Mouse (Mus musculus) heart, postnatal 14 days (tissue): ENCODE measurements around the gene Tmem145. TPM values are rescaled to one million over a fixed set of nuclear protein-coding genes. Genes with fewer than 3 reads are reported as not detected.

Experiments used
- DNase-seq, 2 experiments: peaks; one replicate each; pipeline ENCODE4 v3.0.0; 2021 to 2022
- intact Hi-C: fragments of 180-260 bp; cut with DNase I; formaldehyde crosslinking; loops from one replicate; pipeline ENCODE4 v1.15.1; 2025
- total RNA-seq, 2 experiments: library from RNA; stranded (reverse); gene quantifications; 2 replicates each; pipeline ENCODE4 v1.2.3; 2021

Gene Tmem145
- total RNA-seq, 2 experiments from 2014 or later, result not detected

- DNase-seq, result peak in 1 of 2 experiments; percentile 5
- intact Hi-C loops, result loop anchor here (1.0 kb wide), 1 partner anchor 15 kb away; no protein-coding TSS in a partner anchor
These were observed 30.9 kb upstream of the Tmem145 start for GRCm38 (mm10) chr7:25274996-25275395.

DNA sequence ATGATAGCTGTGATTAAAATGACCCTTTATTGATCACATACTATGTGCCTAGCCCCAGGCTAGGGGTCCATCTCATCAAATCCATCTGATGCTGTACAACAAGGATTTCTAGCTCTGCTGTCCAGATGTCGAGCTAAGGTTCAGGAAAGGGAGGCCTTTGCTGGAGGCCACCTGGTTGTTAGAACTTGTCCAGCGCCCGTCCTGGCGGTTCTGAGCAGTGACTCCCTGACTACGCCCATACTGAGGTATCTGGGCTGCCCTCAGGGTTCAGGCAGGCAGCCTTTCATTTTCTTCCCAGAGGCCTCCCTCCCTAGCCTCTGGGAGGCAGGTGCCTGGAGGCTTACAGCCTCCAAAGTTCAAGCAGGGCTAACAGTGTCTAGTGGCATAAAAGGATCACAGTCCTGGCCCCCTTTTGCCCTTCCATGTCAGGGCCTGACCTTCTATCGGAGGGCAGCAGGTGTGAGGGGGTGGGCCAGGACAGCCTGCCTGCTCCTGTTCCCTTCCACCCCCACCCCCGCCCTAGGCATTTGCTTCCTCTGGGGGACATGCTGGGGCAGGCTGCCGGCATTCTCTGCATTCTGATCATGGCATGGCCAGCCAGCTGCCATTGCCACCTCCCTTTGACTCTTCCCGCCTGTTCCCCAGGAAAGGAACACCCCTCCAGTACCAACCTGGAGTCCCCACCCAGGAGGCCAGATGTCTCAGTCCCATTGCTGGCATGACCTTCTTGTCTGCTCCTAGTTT lies 30.2 kb upstream of the Tmem145 start:
- peak in 1 of 2 experiments; percentile 40 for DNase-seq
- intact Hi-C loops, result no loop called here

DNA sequence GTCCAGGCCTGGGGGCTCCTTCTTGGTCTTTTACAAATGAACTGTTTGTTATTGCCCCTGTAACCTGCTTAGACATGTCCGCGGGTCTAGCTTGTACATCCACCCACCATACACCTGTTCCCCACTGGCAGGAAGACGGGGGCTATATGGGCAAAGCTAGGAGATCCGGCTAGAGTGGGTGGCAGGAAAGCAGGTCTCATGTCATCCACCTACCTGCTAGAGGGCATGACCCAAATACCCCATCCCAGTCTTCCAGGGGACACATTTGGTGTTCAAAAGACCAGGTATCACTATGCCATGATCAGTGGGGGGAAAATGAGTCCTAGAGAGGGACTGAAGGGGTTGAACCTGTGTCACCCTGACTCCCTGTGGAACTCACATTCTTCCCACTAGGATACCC lies 28.5 kb upstream of the Tmem145 start:
- intact Hi-C loops, result loop anchor here (1.0 kb wide), 1 partner anchor 36 kb away; no protein-coding TSS in a partner anchor
- DNase-seq, result peak in 1 of 2 experiments; percentile 4

GRCm38 (mm10) chr7:25277998-25278340 lies 27.9 kb upstream of the Tmem145 start:
- intact Hi-C loops, result loop anchor here (1.0 kb wide), 2 partner anchors 29 to 37 kb away; no protein-coding TSS in a partner anchor
- no peak for DNase-seq

DNA sequence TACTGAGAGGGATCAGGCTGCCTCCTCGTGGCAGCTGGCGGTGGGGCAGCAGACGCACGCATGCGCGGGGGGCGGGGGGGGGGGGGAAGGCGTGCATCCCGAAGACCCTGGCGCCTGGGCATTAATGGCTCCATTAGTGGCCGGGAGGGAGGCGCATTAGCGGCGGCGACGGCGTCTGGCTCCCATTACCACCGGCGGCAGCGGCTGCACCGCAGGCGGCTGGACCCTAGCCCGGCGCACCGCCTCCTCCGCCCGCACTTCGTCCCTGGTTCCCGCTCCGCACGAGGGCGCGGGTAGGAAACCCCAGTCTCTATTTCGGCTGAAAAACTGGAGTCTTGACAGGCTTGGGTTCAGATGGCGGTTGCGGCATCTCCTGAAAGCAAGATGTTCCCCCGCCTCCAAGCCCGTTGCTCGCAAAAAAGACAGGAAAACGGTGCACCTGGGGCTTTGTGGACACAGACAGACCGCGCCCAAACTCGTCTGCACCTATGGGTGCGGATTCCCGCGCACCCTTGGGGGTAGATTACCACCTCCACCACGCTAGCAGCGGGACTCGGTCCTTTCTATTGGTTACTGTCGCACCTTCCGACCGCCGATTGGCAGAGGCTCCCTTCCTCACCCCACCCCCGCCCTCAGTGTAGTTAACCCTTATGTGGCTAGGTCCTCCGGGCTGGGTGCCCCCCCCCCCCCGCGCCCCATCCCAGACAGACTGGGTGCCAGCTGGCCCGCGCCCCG lies 27.4 kb upstream of the Tmem145 start:
- intact Hi-C loops, result loop anchor here (1.0 kb wide), 1 partner anchor 29 kb away; no protein-coding TSS in a partner anchor
- DNase-seq, result peak; percentile 78 to 79

GRCm38 (mm10) chr7:25279076-25279860 lies 26.6 kb upstream of the Tmem145 start:
- peak; percentile 90 to 93 for DNase-seq
- intact Hi-C loops, result no loop called here

GRCm38 (mm10) chr7:25279861-25280791 lies 25.8 kb upstream of the Tmem145 start:
- peak; percentile 75 to 83 for DNase-seq
- intact Hi-C loops, result loop anchor here (5.0 kb wide), 1 partner anchor 107 kb away; no protein-coding TSS in a partner anchor

- peak in 1 of 2 experiments; percentile 9 for DNase-seq
- intact Hi-C loops, result loop anchor here (5.0 kb wide), 1 partner anchor 106 kb away; no protein-coding TSS in a partner anchor
These were observed 24.7 kb upstream of the Tmem145 start for GRCm38 (mm10) chr7:25281166-25281733.

- intact Hi-C loops, result loop anchor here (2.0 to 5.0 kb wide), 2 partner anchors 35 to 105 kb away; partner anchors contain the start of gene Megf8
- DNase-seq, result peak; percentile 99
These were observed 23.9 kb upstream of the Tmem145 start for GRCm38 (mm10) chr7:25281734-25282601.

- intact Hi-C loops, result loop anchor here (2.0 to 5.0 kb wide), 2 partner anchors 34 to 105 kb away; partner anchors contain the start of gene Megf8
- DNase-seq, result peak in 1 of 2 experiments; percentile 60
These were observed 23.1 kb upstream of the Tmem145 start for GRCm38 (mm10) chr7:25282731-25283211.

DNA sequence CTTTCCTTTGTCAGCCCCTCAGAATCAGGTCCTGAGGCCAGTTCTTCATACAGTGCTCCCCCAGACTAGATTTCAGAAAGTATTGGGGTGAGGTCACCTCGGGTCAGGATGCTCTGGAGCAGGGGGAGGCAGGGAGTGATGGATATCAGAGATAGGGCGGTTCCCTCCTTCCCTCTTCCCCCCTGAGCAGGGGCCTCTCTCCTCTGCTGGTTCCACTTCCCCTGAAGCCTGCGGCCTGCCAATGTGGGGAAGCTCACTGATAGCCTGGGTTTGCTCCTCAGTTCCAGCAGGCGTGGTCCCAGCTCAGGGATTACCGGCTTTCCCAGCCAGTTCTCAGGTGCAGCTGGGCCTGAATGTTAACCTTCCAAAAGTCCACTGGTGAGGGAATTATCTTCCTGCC lies 22.3 kb upstream of the Tmem145 start:
- DNase-seq, result no peak
- intact Hi-C loops, result loop anchor here (2.0 to 5.0 kb wide), 2 partner anchors 33 to 104 kb away; partner anchors contain the start of gene Megf8

DNA sequence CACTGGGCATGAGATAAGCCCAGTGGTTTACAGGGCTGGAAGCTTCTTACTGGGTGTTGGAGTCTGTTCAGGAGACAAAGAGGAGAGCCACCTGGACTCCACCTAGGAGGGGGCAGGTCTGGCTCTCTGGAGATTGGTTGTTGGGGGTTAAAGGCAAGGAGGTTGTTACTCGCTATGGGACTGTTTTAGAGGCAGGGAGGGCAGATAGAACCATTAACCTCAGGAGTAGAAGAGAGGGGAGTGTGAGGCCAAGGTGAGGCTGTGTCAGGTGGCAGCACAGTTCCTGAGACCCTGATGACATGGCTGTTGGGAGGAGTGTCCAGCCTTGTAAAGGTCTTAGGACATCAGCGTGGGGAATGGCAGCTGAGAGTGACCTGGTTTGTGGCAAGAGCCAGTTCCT lies 21.7 kb upstream of the Tmem145 start:
- intact Hi-C loops, result loop anchor here (5.0 kb wide), 1 partner anchor 103 kb away; no protein-coding TSS in a partner anchor
- DNase-seq, result no peak

DNA sequence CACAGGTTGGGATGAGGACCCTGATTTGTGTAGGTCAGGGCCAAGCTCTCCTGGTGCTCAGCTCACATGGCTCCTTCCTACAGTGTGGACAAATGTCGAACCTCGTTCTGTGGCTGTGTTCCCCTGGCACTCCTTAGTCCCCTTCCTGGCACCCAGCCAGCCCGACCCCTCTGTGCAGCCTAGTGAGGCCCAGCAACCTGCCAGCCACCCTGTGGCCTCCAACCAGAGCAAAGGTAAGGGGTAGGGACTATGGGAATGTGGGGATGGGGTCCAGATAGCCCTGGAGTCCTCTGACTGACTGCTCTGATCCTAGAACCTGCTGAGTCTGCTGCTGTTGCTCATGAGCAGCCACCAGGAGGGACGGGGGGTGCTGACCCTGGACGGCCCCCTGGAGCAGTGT lies 21.1 kb upstream of the Tmem145 start:
- DNase-seq, result no peak
- intact Hi-C loops, result loop anchor here (5.0 kb wide), 1 partner anchor 103 kb away; no protein-coding TSS in a partner anchor

- intact Hi-C loops, result no loop called here
- DNase-seq, result no peak
These were observed 20.2 kb upstream of the Tmem145 start for GRCm38 (mm10) chr7:25285511-25286238.

DNA sequence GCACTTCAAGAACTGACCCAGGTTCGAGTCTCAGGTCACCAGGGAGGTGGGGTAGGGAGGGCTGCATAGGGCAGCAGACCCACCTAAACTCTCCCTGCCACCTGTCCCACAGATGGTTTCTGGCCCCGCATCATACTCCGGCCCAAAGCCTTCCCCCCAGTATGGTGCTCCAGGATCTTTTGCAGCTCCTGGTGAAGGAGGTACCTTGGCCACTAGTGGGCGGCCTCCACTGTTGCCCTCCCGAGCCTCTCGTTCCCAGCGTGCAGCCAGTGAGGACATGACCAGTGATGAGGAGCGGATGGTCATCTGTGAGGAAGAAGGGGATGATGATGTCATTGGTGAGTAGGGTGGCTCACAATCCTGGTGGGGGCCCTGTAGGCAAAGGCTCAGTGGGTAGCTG lies 18.9 kb upstream of the Tmem145 start:
- no peak for DNase-seq
- intact Hi-C loops, result no loop called here

- intact Hi-C loops, result no loop called here
- DNase-seq, result no peak
These were observed 17.9 kb upstream of the Tmem145 start for GRCm38 (mm10) chr7:25288011-25288410.

- intact Hi-C loops, result no loop called here
- no peak for DNase-seq
These were observed 17.2 kb upstream of the Tmem145 start for GRCm38 (mm10) chr7:25288721-25289120.
